Mouse (Mus musculus) bone marrow macrophage, adult 2 months (primary cell): ENCODE data around the gene Cpm.

Experiments
- CTCF ChIP-seq: IDR thresholded peaks from 2 replicates; pipeline ENCODE4 v1.5.1; 2012; ENCODE audit warnings: low read depth, mild to moderate bottlenecking, low read length, moderate library complexity
- POLR2A ChIP-seq: IDR thresholded peaks from 2 replicates; pipeline ENCODE4 v1.6.1; 2012; ENCODE audit warnings: mild to moderate bottlenecking, low read depth, low read length, borderline replicate concordance

GRCm38 (mm10) chr10:117687018-117687417 is 57.7 kb downstream of the Cpm start:
- TF ChIP-seq CTCF (no peak), POLR2A (no peak)
